Mouse (Mus musculus) bone marrow, adult 2 months (tissue): ENCODE results near the gene Cldn15.

ENCODE experiments used
- CTCF ChIP-seq: fragments of 200-500 bp; IDR thresholded peaks from 2 replicates; pipeline ENCODE4 v1.5.1; 2011; ENCODE audit warnings: low read length, control low read depth; ENCODE audit not compliant: control insufficient read depth, insufficient read depth
- POLR2A ChIP-seq: fragments of 200-500 bp; IDR thresholded peaks from 2 replicates; pipeline ENCODE4 v1.6.1; 2011; ENCODE audit warnings: low read depth, mild to moderate bottlenecking, control low read depth, low read length, borderline replicate concordance; ENCODE audit not compliant: control insufficient read depth

- TF ChIP-seq CTCF: no peak
- TF ChIP-seq POLR2A: no peak
Observed at GRCm38 (mm10) chr5:136955622-136956021, 10.8 kb upstream of the Cldn15 start.
